Comparison of ENCODE assay signal across 12 mouse cellular contexts in the genomic region with DNA sequence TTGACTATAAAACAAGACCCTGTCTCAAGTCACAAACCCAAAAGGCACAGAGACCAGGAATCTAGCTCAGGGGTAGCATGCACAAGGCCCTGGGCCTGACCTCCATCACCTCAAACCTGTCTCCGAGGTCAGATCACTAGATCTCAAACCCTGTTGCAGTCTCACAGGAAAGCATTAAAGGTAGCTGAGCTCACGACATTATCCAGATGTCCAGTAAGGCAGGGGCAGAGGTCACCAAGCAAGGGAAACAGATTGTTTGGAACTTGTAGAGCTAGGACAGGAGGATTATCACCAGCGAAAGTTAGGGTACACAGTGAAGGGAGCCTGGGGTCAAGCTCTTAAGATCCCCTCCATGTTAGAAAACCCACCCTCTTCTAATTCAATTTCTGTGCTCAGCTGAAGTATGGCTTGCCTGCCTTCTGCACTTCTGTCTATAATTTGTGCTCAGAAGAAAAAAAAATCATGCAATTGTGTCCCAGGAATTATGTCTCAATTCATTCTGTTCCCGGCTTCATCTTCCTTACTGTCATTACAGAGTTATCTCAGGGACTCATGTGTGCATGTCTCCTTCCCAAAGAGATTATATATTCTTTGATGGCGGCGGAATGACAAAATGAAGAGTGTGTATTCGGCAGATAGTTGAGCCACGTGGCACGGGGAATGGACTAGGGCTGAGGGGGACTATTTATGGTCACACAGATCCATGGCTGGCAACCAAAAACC. TPM values are rescaled to one million over a fixed set of nuclear protein-coding genes. Genes with fewer than 3 reads are reported as not detected.
DNase-seq lines count a peak whose midpoint lies in the region; ATAC-seq and TF ChIP-seq lines count a peak whose summit lies in the region.
"Had no signal": no experiment of that assay in that cellular context is flagged by ENCODE, and none has a peak within 500 bp of the region (broad histone marks: within the 10 kb centered on the region; RNA-seq: fewer than 3 reads in every experiment).

No protein-coding gene starts in this region.

- H3K9ac ChIP-seq in heart, embryonic 11.5 days (ENCODE audit: low read depth, low read length) = no peak overlapping the region
- no peak overlapping the region for H3K9ac ChIP-seq in midbrain, embryonic 11.5 days (ENCODE audit: low read length)
- no peak overlapping the region for H3K9ac ChIP-seq in midbrain, embryonic 13.5 days (replicated peaks)
- H3K9ac ChIP-seq in liver, embryonic 13.5 days = peak overlapping the region; percentile 66
- H3K9ac ChIP-seq in stomach, postnatal 0 days (ENCODE audit: low read length) = no peak overlapping the region
- H3K9ac ChIP-seq: hindbrain, embryonic 14.5 days; kidney, embryonic 15.5 days; limb, embryonic 15.5 days had no signal

- no peak for TF ChIP-seq EP300 in stomach, postnatal 0 days (optimal IDR thresholded peaks at IDR 0.05)

- peak overlapping the region; percentile 46; the same call in 1 of the 2 replicates for H3K27ac ChIP-seq in heart, embryonic 11.5 days (ENCODE audit: low read depth, low read length)
- no peak overlapping the region for H3K27ac ChIP-seq in midbrain, embryonic 11.5 days (ENCODE audit: low read depth, low read length)
- H3K27ac ChIP-seq in midbrain, embryonic 13.5 days = no peak overlapping the region
- H3K27ac ChIP-seq in liver, embryonic 13.5 days = peak overlapping the region; percentile 97
- H3K27ac ChIP-seq in stomach, postnatal 0 days (replicated peaks) = peak overlapping the region; percentile 19
- H3K27ac ChIP-seq: hindbrain, embryonic 14.5 days; kidney, embryonic 15.5 days; limb, embryonic 15.5 days had no signal

- H3K36me3 ChIP-seq in heart, embryonic 11.5 days (ENCODE audit: control insufficient read depth, insufficient read depth, low read length) = no peaks in the 10 kb centered on the region
- H3K36me3 ChIP-seq in midbrain, embryonic 11.5 days (ENCODE audit: control insufficient read depth, insufficient read depth, low read length) = no peaks in the 10 kb centered on the region
- no peaks in the 10 kb centered on the region for H3K36me3 ChIP-seq in midbrain, embryonic 13.5 days
- no peaks in the 10 kb centered on the region for H3K36me3 ChIP-seq in liver, embryonic 13.5 days
- no peaks in the 10 kb centered on the region for H3K36me3 ChIP-seq in stomach, postnatal 0 days (ENCODE audit: control insufficient read depth, insufficient read depth, low read length)
- H3K36me3 ChIP-seq: kidney, embryonic 15.5 days; limb, embryonic 15.5 days had no signal

- WGBS in heart, embryonic 11.5 days (ENCODE audit: insufficient replicate concordance) = 19% methylated on average over 9 of the region's 9 CpGs
- 78% methylated on average over 9 of the region's 9 CpGs for WGBS in midbrain, embryonic 11.5 days
- 79% methylated on average over 9 of the region's 9 CpGs for WGBS in midbrain, embryonic 13.5 days
- WGBS in liver, embryonic 13.5 days (ENCODE audit: insufficient replicate concordance) = 15% methylated on average over 9 of the region's 9 CpGs
- WGBS in stomach, postnatal 0 days = 37% methylated on average over 9 of the region's 9 CpGs

- no peaks in the 10 kb centered on the region for H3K9me3 ChIP-seq in heart, embryonic 11.5 days (replicated peaks; ENCODE audit: control insufficient read depth, low read length)
- H3K9me3 ChIP-seq in midbrain, embryonic 11.5 days (ENCODE audit: control insufficient read depth, low read length) = no peaks in the 10 kb centered on the region
- no peaks in the 10 kb centered on the region for H3K9me3 ChIP-seq in midbrain, embryonic 13.5 days
- H3K9me3 ChIP-seq in liver, embryonic 13.5 days (replicated peaks) = no peaks in the 10 kb centered on the region
- H3K9me3 ChIP-seq in stomach, postnatal 0 days (ENCODE audit: control insufficient read depth, low read length) = no peaks in the 10 kb centered on the region
- H3K9me3 ChIP-seq: kidney, embryonic 15.5 days; limb, embryonic 15.5 days had no signal

- peaks cover 37% of the 10 kb centered on the region for H3K4me1 ChIP-seq in heart, embryonic 11.5 days (ENCODE audit: control insufficient read depth, insufficient read depth, low read length)
- H3K4me1 ChIP-seq in midbrain, embryonic 11.5 days (ENCODE audit: control insufficient read depth, insufficient read depth, low read length) = peaks cover 7% of the 10 kb centered on the region; the same call in 1 of the 2 replicates
- H3K4me1 ChIP-seq in midbrain, embryonic 13.5 days (replicated peaks) = peaks cover 33% of the 10 kb centered on the region
- H3K4me1 ChIP-seq in liver, embryonic 13.5 days (replicated peaks) = peaks cover 99% of the 10 kb centered on the region
- no peaks in the 10 kb centered on the region for H3K4me1 ChIP-seq in stomach, postnatal 0 days (replicated peaks; ENCODE audit: control insufficient read depth, insufficient read depth)
- H3K4me1 ChIP-seq: limb, embryonic 15.5 days had no signal

- no peak for TF ChIP-seq CTCF in stomach, postnatal 0 days (IDR thresholded peaks at IDR 0.05; ENCODE audit: low read depth)

- no peak for DNase-seq in heart, postnatal 36 days
- peak; percentile 83 for DNase-seq in midbrain, embryonic 11.5 days (ENCODE audit: low spot score, missing footprints)
- peak; percentile 72 for DNase-seq in liver, embryonic 13.5 days
- DNase-seq in stomach, postnatal 0 days (ENCODE audit: low spot score) = no peak
- no peak for DNase-seq in cerebellum, adult 18-20 months
- no peak for DNase-seq in frontal cortex, postnatal 14 days (ENCODE audit: low spot score in 2 of 2)
- DNase-seq: right cerebral cortex, adult 18-20 months had no signal

- intact Hi-C loops in heart, postnatal 36 days (cut with DNase I) = no loop called here

- ATAC-seq in heart, embryonic 11.5 days (replicated peaks; ENCODE audit: insufficient number of reproducible peaks, low FRiP score, low TSS enrichment) = 0 out of 2 replicates have a peak, but pooled peaks have one; percentile 15
- ATAC-seq in midbrain, embryonic 11.5 days (ENCODE audit: low FRiP score) = no peak
- ATAC-seq in midbrain, embryonic 13.5 days = no peak
- peak; percentile 55 for ATAC-seq in liver, embryonic 13.5 days (ENCODE audit: low read depth)
- no peak for ATAC-seq in stomach, postnatal 0 days (ENCODE audit: low FRiP score, low TSS enrichment)

- H3K4me3 ChIP-seq in heart, embryonic 11.5 days (ENCODE audit: low read depth, low read length) = no peak overlapping the region
- H3K4me3 ChIP-seq in midbrain, embryonic 11.5 days (ENCODE audit: low read depth, low read length) = no peak overlapping the region
- H3K4me3 ChIP-seq in midbrain, embryonic 13.5 days (replicated peaks) = no peak overlapping the region
- H3K4me3 ChIP-seq in liver, embryonic 13.5 days (replicated peaks) = peak overlapping the region; percentile 24
- H3K4me3 ChIP-seq in stomach, postnatal 0 days (ENCODE audit: low read depth, low read length) = no peak overlapping the region
- H3K4me3 ChIP-seq: kidney, embryonic 15.5 days; limb, embryonic 15.5 days had no signal

- H3K4me2 ChIP-seq in heart, embryonic 11.5 days = peak overlapping the region; percentile 31
- no peak overlapping the region for H3K4me2 ChIP-seq in midbrain, embryonic 11.5 days
- no peak overlapping the region for H3K4me2 ChIP-seq in midbrain, embryonic 13.5 days (replicated peaks)
- H3K4me2 ChIP-seq in liver, embryonic 13.5 days = peak overlapping the region; percentile 65
- H3K4me2 ChIP-seq in stomach, postnatal 0 days (replicated peaks; ENCODE audit: low read depth) = 0 out of 2 replicates have a peak overlapping the region, but pooled peaks have one; percentile 6
- H3K4me2 ChIP-seq: hindbrain, embryonic 14.5 days; kidney, embryonic 15.5 days; limb, embryonic 15.5 days had no signal

- H3K27me3 ChIP-seq in heart, embryonic 11.5 days (ENCODE audit: control insufficient read depth, insufficient read depth, low read length) = no peaks in the 10 kb centered on the region
- H3K27me3 ChIP-seq in midbrain, embryonic 11.5 days (ENCODE audit: control insufficient read depth, insufficient read depth, low read length) = no peaks in the 10 kb centered on the region
- H3K27me3 ChIP-seq in midbrain, embryonic 13.5 days = peaks cover 4% of the 10 kb centered on the region; the same call in 1 of the 2 replicates
- no peaks in the 10 kb centered on the region for H3K27me3 ChIP-seq in liver, embryonic 13.5 days
- H3K27me3 ChIP-seq in stomach, postnatal 0 days (ENCODE audit: control insufficient read depth, insufficient read depth, low read length) = no peaks in the 10 kb centered on the region

RNA-seq across cellular contexts. Expression of a gene that starts 7.6 kb away (rescaled TPM):
- 3.5 and 3.6 TPM in 2 replicates for polyA plus RNA-seq in heart, embryonic 11.5 days (2014; fragmentation: Nextera tagmentation; extraction: Ambion mirVana)
- total RNA-seq in heart, postnatal 36 days (2021) = 1 to 10 TPM; 4.6 to 6.2 TPM
- 9.7 and 10.1 TPM in 2 replicates for polyA plus RNA-seq in midbrain, embryonic 11.5 days (2014; fragmentation: Nextera tagmentation; extraction: Ambion mirVana)
- 26.2 and 29.0 TPM in 2 replicates for polyA plus RNA-seq in midbrain, embryonic 13.5 days (2015; fragmentation: Nextera tagmentation; extraction: Ambion mirVana)
- polyA plus RNA-seq in liver, embryonic 13.5 days (2015; fragmentation: Nextera tagmentation; extraction: Ambion mirVana) = 13.7 and 14.5 TPM in 2 replicates
- polyA plus RNA-seq in stomach, postnatal 0 days (2015; fragmentation: Nextera tagmentation; extraction: Ambion mirVana) = 9.3 and 9.8 TPM in 2 replicates

RNA-seq across cellular contexts. Expression of a gene that starts 10.6 kb away (rescaled TPM):
- polyA plus RNA-seq in heart, embryonic 11.5 days (2014; fragmentation: Nextera tagmentation; extraction: Ambion mirVana) = 1.1 and 2.2 TPM in 2 replicates
- 1 to 10 TPM; 5.0 to 7.7 TPM for total RNA-seq in heart, postnatal 36 days (2021)
- 6.6 and 7.2 TPM in 2 replicates for polyA plus RNA-seq in midbrain, embryonic 11.5 days (2014; fragmentation: Nextera tagmentation; extraction: Ambion mirVana)
- 7.6 and 10.4 TPM in 2 replicates for polyA plus RNA-seq in midbrain, embryonic 13.5 days (2015; fragmentation: Nextera tagmentation; extraction: Ambion mirVana)
- 4.6 and 6.0 TPM in 2 replicates for polyA plus RNA-seq in liver, embryonic 13.5 days (2015; fragmentation: Nextera tagmentation; extraction: Ambion mirVana)
- 3.5 and 4.3 TPM in 2 replicates for polyA plus RNA-seq in stomach, postnatal 0 days (2015; fragmentation: Nextera tagmentation; extraction: Ambion mirVana)

RNA-seq across cellular contexts. Expression of a gene that starts 35.5 kb away (rescaled TPM):
- polyA plus RNA-seq in heart, embryonic 11.5 days (2014; fragmentation: Nextera tagmentation; extraction: Ambion mirVana) = 20.8 and 22.8 TPM in 2 replicates
- 1 to 10 TPM; 1.8 to 2.4 TPM for total RNA-seq in heart, postnatal 36 days (2021)
- 36.6 and 38.8 TPM in 2 replicates for polyA plus RNA-seq in midbrain, embryonic 11.5 days (2014; fragmentation: Nextera tagmentation; extraction: Ambion mirVana)
- 11.0 and 11.6 TPM in 2 replicates for polyA plus RNA-seq in midbrain, embryonic 13.5 days (2015; fragmentation: Nextera tagmentation; extraction: Ambion mirVana)
- polyA plus RNA-seq in liver, embryonic 13.5 days (2015; fragmentation: Nextera tagmentation; extraction: Ambion mirVana) = 25.0 and 33.6 TPM in 2 replicates
- 2.7 and 3.5 TPM in 2 replicates for polyA plus RNA-seq in stomach, postnatal 0 days (2015; fragmentation: Nextera tagmentation; extraction: Ambion mirVana)

RNA-seq across cellular contexts. Expression of a gene that starts 58.6 kb away (rescaled TPM):
- polyA plus RNA-seq in heart, embryonic 11.5 days (2014; fragmentation: Nextera tagmentation; extraction: Ambion mirVana) = 8.5 and 10.4 TPM in 2 replicates
- total RNA-seq in heart, postnatal 36 days (2021) = 10 to 100 TPM; 17.0 to 17.3 TPM
- polyA plus RNA-seq in midbrain, embryonic 11.5 days (2014; fragmentation: Nextera tagmentation; extraction: Ambion mirVana) = 13.2 and 14.7 TPM in 2 replicates
- polyA plus RNA-seq in midbrain, embryonic 13.5 days (2015; fragmentation: Nextera tagmentation; extraction: Ambion mirVana) = 14.6 and 15.7 TPM in 2 replicates
- 15.2 and 17.2 TPM in 2 replicates for polyA plus RNA-seq in liver, embryonic 13.5 days (2015; fragmentation: Nextera tagmentation; extraction: Ambion mirVana)
- 6.3 and 6.4 TPM in 2 replicates for polyA plus RNA-seq in stomach, postnatal 0 days (2015; fragmentation: Nextera tagmentation; extraction: Ambion mirVana)

Comparison
In these comparisons a context has a peak if more than half of its experiments do, and no peak if none do; other contexts are left out.
1. ATAC-seq: peak in heart, embryonic 11.5 days (single experiment) and liver, embryonic 13.5 days (single experiment); none in midbrain, embryonic 11.5 days (single experiment), midbrain, embryonic 13.5 days (single experiment) and stomach, postnatal 0 days (single experiment).
2. H3K27ac ChIP-seq: peak in heart, embryonic 11.5 days (single experiment), liver, embryonic 13.5 days (single experiment) and stomach, postnatal 0 days (single experiment); none in midbrain, embryonic 11.5 days (single experiment) and midbrain, embryonic 13.5 days (single experiment).
3. H3K4me2 ChIP-seq: peak in heart, embryonic 11.5 days (single experiment), liver, embryonic 13.5 days (single experiment) and stomach, postnatal 0 days (single experiment); none in midbrain, embryonic 11.5 days (single experiment) and midbrain, embryonic 13.5 days (single experiment).
4. DNase-seq: peak in midbrain, embryonic 11.5 days (single experiment) and liver, embryonic 13.5 days (single experiment); none in heart, postnatal 36 days (0 of 2), stomach, postnatal 0 days (single experiment), cerebellum, adult 18-20 months (0 of 2) and frontal cortex, postnatal 14 days (0 of 2).